In the genomic region with DNA sequence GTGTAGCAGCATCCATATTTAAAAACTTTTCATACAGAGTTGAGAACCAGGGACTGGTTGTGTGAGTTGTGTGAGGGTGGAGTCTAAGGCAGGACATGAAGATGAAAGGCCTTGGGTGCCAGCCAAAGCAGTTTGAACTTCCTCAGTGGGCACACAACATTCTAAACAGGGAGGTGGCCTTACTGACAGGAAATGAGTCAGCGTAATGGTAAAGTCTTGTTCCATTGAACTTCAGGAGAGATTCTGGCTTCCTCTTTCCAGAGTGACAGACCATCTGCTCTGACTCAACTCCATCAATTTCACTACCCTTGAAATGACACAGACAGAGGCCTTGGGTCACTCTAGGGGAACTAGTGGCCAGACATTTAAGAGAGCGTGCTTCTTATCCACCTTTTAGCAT, we compare ENCODE assay signal across 8 mouse cellular contexts.
DNase-seq lines count a peak whose midpoint lies in the region; ATAC-seq and TF ChIP-seq lines count a peak whose summit lies in the region.

No protein-coding gene starts in this region.

- no peak overlapping the region for H3K4me3 ChIP-seq in lung, embryonic 14.5 days (ENCODE audit: low read depth, low read length)
- no peak overlapping the region for H3K4me3 ChIP-seq in forebrain, embryonic 14.5 days (ENCODE audit: low read depth, low read length)
- H3K4me3 ChIP-seq in forebrain, embryonic 11.5 days (ENCODE audit: low read depth, low read length), result no peak overlapping the region

- no peak overlapping the region for H3K9ac ChIP-seq in lung, embryonic 14.5 days
- H3K9ac ChIP-seq in forebrain, embryonic 14.5 days (ENCODE audit: low read length), result no peak overlapping the region
- no peak overlapping the region for H3K9ac ChIP-seq in forebrain, embryonic 11.5 days (ENCODE audit: low read length)

- WGBS in lung, embryonic 14.5 days, result 60% methylated on average over 2 of the region's 2 CpGs
- 93% methylated on average over 2 of the region's 2 CpGs for WGBS in forebrain, embryonic 14.5 days
- 95% methylated on average over 2 of the region's 2 CpGs for WGBS in forebrain, embryonic 11.5 days

- no peak overlapping the region for H3K4me2 ChIP-seq in lung, embryonic 14.5 days
- H3K4me2 ChIP-seq in forebrain, embryonic 14.5 days (ENCODE audit: low read length), result no peak overlapping the region
- no peak overlapping the region for H3K4me2 ChIP-seq in forebrain, embryonic 11.5 days (ENCODE audit: low read depth, low read length, severe bottlenecking)

- H3K27ac ChIP-seq in lung, embryonic 14.5 days (ENCODE audit: low read depth), result no peak overlapping the region
- H3K27ac ChIP-seq in forebrain, embryonic 14.5 days (ENCODE audit: low read depth, low read length), result no peak overlapping the region
- H3K27ac ChIP-seq in forebrain, embryonic 11.5 days (ENCODE audit: low read depth, low read length), result no peak overlapping the region

- peak; percentile 96 for ATAC-seq in granulocyte monocyte progenitor cell, adult 5-6 weeks (replicated peaks; ENCODE audit: poor library complexity, severe bottlenecking)
- peak; percentile 67 for ATAC-seq in lung, embryonic 14.5 days (ENCODE audit: insufficient read depth)
- ATAC-seq in forebrain, embryonic 14.5 days, result no peak
- no peak for ATAC-seq in forebrain, embryonic 11.5 days (replicated peaks; ENCODE audit: low FRiP score)

- H3K9me3 ChIP-seq in lung, embryonic 14.5 days (ENCODE audit: low read depth, low read length), result no peaks in the 10 kb centered on the region
- no peaks in the 10 kb centered on the region for H3K9me3 ChIP-seq in forebrain, embryonic 14.5 days (replicated peaks; ENCODE audit: control insufficient read depth, low read length)
- H3K9me3 ChIP-seq in forebrain, embryonic 11.5 days (ENCODE audit: control insufficient read depth, low read length), result no peaks in the 10 kb centered on the region

- H3K36me3 ChIP-seq in lung, embryonic 14.5 days (ENCODE audit: insufficient read depth), result no peaks in the 10 kb centered on the region
- no peaks in the 10 kb centered on the region for H3K36me3 ChIP-seq in forebrain, embryonic 14.5 days (ENCODE audit: control insufficient read depth, insufficient read depth, low read length)
- no peaks in the 10 kb centered on the region for H3K36me3 ChIP-seq in forebrain, embryonic 11.5 days (ENCODE audit: control insufficient read depth, insufficient read depth, low read length)

- DNase-seq in layer of hippocampus, adult 9-10 months (ENCODE audit: low spot score), result peak; percentile 46
- no peak for DNase-seq in layer of hippocampus, adult 18-20 months (ENCODE audit: low spot score in 2 of 2)
- DNase-seq in Muller cell, postnatal 12 days (ENCODE audit: inconsistent ontology term), result peak; percentile 14
- peak; percentile 71 for DNase-seq in lung, embryonic 14.5 days
- DNase-seq in cerebellum, postnatal 10 days, result no peak
- DNase-seq in forebrain, embryonic 14.5 days (ENCODE audit: low spot score), result no peak
- DNase-seq in forebrain, embryonic 11.5 days (ENCODE audit: low spot score), result no peak

- no peaks in the 10 kb centered on the region for H3K27me3 ChIP-seq in lung, embryonic 14.5 days (ENCODE audit: insufficient read depth, low read length)
- no peaks in the 10 kb centered on the region for H3K27me3 ChIP-seq in forebrain, embryonic 14.5 days (replicated peaks; ENCODE audit: control insufficient read depth, insufficient read depth, low read length)
- no peaks in the 10 kb centered on the region for H3K27me3 ChIP-seq in forebrain, embryonic 11.5 days (ENCODE audit: control insufficient read depth, insufficient read depth, low read length)

- TF ChIP-seq CTCF in lung, embryonic 14.5 days (IDR thresholded peaks at IDR 0.05; ENCODE audit: low read depth), result no peak

- H3K4me1 ChIP-seq in lung, embryonic 14.5 days (ENCODE audit: insufficient read depth), result peaks cover 2% of the 10 kb centered on the region; the same call in 1 of the 2 replicates
- H3K4me1 ChIP-seq in forebrain, embryonic 14.5 days (ENCODE audit: control insufficient read depth, insufficient read depth, low read length), result no peaks in the 10 kb centered on the region
- H3K4me1 ChIP-seq in forebrain, embryonic 11.5 days (replicated peaks; ENCODE audit: control insufficient read depth, insufficient read depth, low read length), result no peaks in the 10 kb centered on the region

Comparison
In these comparisons a context has a peak if more than half of its experiments do, and no peak if none do; other contexts are left out.
1. DNase-seq: peak in layer of hippocampus, adult 9-10 months (single experiment), Muller cell, postnatal 12 days (single experiment) and lung, embryonic 14.5 days (single experiment); none in layer of hippocampus, adult 18-20 months (0 of 2), cerebellum, postnatal 10 days (0 of 2), forebrain, embryonic 14.5 days (single experiment) and forebrain, embryonic 11.5 days (single experiment).
2. ATAC-seq: peak in granulocyte monocyte progenitor cell, adult 5-6 weeks (single experiment) and lung, embryonic 14.5 days (single experiment); none in forebrain, embryonic 14.5 days (single experiment) and forebrain, embryonic 11.5 days (single experiment).